Mouse (Mus musculus): Measurements from ENCODE around the gene Rbms1. TPM values are rescaled to one million over a fixed set of nuclear protein-coding genes. Genes with fewer than 3 reads are reported as not detected.

Gene Rbms1
- total RNA-seq, 2 experiments from 2014 or later, result 43.2 to 46.4 TPM

- intact Hi-C loops (cut with DNase I), result loop anchor here (5.0 kb wide), 1 partner anchor 179 kb away; no protein-coding TSS in a partner anchor
Measured at GRCm38 (mm10) chr2:60722967-60723366, 240.0 kb downstream of the Rbms1 start.

GRCm38 (mm10) chr2:60722514-60722913 is 240.5 kb downstream of the Rbms1 start, which contains the start of gene Itgb6:
TSS of gene Itgb6 (minus strand) at chr2:60722643.
- peak; percentile 48 to 61 for DNase-seq
- intact Hi-C loops (cut with DNase I), result loop anchor here (5.0 kb wide), 1 partner anchor 180 kb away; no protein-coding TSS in a partner anchor

More at GRCm38 (mm10) chr2:60722967-60723366, 240.0 kb downstream of the Rbms1 start:
- DNase-seq, result no peak

GRCm38 (mm10) chr2:60720906-60721305 is 242.1 kb downstream of the Rbms1 start:
- DNase-seq, result peak in 1 of 2 experiments; percentile 51
- intact Hi-C loops (cut with DNase I), result loop anchor here (1.0 to 5.0 kb wide), 4 partner anchors 181 to 733 kb away; no protein-coding TSS in a partner anchor

- intact Hi-C loops (cut with DNase I), result loop anchor here (2.0 to 5.0 kb wide), 3 partner anchors 182 to 683 kb away; no protein-coding TSS in a partner anchor
- no peak for DNase-seq
Measured at GRCm38 (mm10) chr2:60720205-60720604, 242.8 kb downstream of the Rbms1 start.

- intact Hi-C loops (cut with DNase I), result no loop called here
- no peak for DNase-seq
Measured at GRCm38 (mm10) chr2:60717348-60717747, 245.6 kb downstream of the Rbms1 start.

GRCm38 (mm10) chr2:60716549-60716948 is 246.4 kb downstream of the Rbms1 start:
- intact Hi-C loops (cut with DNase I), result no loop called here
- no peak for DNase-seq

GRCm38 (mm10) chr2:60715771-60716170 is 247.2 kb downstream of the Rbms1 start:
- intact Hi-C loops (cut with DNase I), result no loop called here

GRCm38 (mm10) chr2:60714971-60715502 is 248.0 kb downstream of the Rbms1 start:
- DNase-seq, result no peak
- intact Hi-C loops (cut with DNase I), result no loop called here

More at GRCm38 (mm10) chr2:60715771-60716170, 247.2 kb downstream of the Rbms1 start:
- DNase-seq, result no peak

GRCm38 (mm10) chr2:60714475-60714874 is 248.5 kb downstream of the Rbms1 start:
- no peak for DNase-seq
- intact Hi-C loops (cut with DNase I), result no loop called here

GRCm38 (mm10) chr2:60713857-60714256 is 249.1 kb downstream of the Rbms1 start:
- intact Hi-C loops (cut with DNase I), result no loop called here
- DNase-seq, result no peak

- intact Hi-C loops (cut with DNase I), result no loop called here
- DNase-seq, result no peak
Measured at GRCm38 (mm10) chr2:60712891-60713290, 250.1 kb downstream of the Rbms1 start.

- intact Hi-C loops (cut with DNase I), result no loop called here
- DNase-seq, result no peak
Measured at GRCm38 (mm10) chr2:60712483-60712882, 250.5 kb downstream of the Rbms1 start.

- no peak for DNase-seq
- intact Hi-C loops (cut with DNase I), result no loop called here
Measured at GRCm38 (mm10) chr2:60711098-60711880, 251.7 kb downstream of the Rbms1 start.

- intact Hi-C loops (cut with DNase I), result no loop called here
- DNase-seq, result no peak
Measured at GRCm38 (mm10) chr2:60710317-60710716, 252.7 kb downstream of the Rbms1 start.

GRCm38 (mm10) chr2:60708671-60709070 is 254.3 kb downstream of the Rbms1 start:
- DNase-seq, result no peak
- intact Hi-C loops (cut with DNase I), result no loop called here

GRCm38 (mm10) chr2:60706866-60707265 is 256.1 kb downstream of the Rbms1 start:
- no peak for DNase-seq
- intact Hi-C loops (cut with DNase I), result no loop called here

- intact Hi-C loops (cut with DNase I), result no loop called here
- DNase-seq, result no peak
Measured at GRCm38 (mm10) chr2:60705426-60705825, 257.6 kb downstream of the Rbms1 start.

GRCm38 (mm10) chr2:60703315-60703714 is 259.7 kb downstream of the Rbms1 start:
- DNase-seq, result no peak
- intact Hi-C loops (cut with DNase I), result no loop called here

GRCm38 (mm10) chr2:60700956-60701355 is 262.0 kb downstream of the Rbms1 start:
- intact Hi-C loops (cut with DNase I), result no loop called here

More at GRCm38 (mm10) chr2:60700956-60701355, 262.0 kb downstream of the Rbms1 start:
- DNase-seq, result no peak

Data from heart, postnatal 36 days (tissue).